Mouse (Mus musculus) activated CD4-positive, CD25-positive, alpha-beta regulatory T cell (primary cell): ENCODE measurements around the gene Cytl1. TPM values are rescaled to one million over a fixed set of nuclear protein-coding genes. Genes with fewer than 3 reads are reported as not detected.

ENCODE experiments used
- polyA plus RNA-seq, 2 experiments: library from polyadenylated mRNA; unstranded; fragments of 100-300 nt; shearing (Covaris generic); gene quantifications; one replicate each; pipeline ENCODE4 v1.2.1; 2017

The Cytl1 gene
- not detected for polyA plus RNA-seq

GRCm38 (mm10) chr5:37735224-37735623, at the start of gene Cytl1:
Gene Cytl1, plus strand, starts transcription at chr5:37735519.

DNA sequence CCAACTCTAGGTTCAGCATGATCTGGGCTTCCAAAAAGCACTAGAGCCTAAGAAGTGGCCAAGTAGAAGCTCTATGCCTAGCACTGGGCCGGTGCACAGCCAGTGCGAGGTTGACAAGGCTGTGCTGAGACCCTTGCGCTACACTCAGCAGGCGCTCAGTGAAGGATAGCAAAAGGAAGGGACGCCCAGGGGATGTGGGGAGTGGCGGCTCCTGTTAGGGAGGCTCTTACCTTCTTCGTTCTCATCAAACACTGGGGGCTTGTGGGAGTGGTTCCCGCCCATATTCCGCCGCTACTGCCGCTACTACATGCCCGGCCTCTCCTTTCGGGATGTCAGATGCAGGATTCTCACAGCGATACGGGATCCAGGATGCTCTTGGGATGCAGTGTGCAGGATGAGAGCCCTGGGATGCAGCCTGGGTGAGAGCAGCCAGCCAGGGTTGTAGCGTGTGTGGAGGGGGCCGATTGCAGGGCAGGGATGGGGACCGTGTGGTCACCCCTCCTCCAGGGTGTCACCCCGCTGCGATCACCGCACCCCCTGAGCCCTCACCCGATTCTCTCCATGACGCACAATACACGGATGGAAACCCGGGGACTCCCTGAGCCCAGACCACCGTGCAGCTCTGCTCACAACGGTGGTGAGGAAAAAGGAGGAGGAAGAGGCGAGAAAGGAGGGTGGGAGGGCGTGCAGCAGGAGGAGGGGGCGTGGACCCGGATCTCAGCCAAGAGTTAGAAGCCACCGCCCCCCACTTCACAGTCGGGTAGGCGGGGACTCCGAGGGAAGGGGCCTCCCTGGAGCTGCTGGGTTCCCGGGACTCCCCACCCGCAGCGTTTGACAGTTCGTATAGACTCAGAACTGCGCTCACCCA, 18.6 kb upstream of the Cytl1 start, which contains the start of gene Stk32b:
Gene Stk32b, minus strand, starts transcription at position 667 of the 868 bp plus-strand sequence.

Other genes with a start within 250 kb of the Cytl1 start
- gene Stk32b, start 18.3 kb upstream of the Cytl1 start, polyA plus RNA-seq: under 1 TPM in 1 of 2 experiments, not detected in 1; 0.50 TPM
- gene Msx1, start 89.1 kb downstream of the Cytl1 start, polyA plus RNA-seq: not detected